Mouse (Mus musculus) effector memory CD4-positive, alpha-beta T cell, adult 7 months (primary cell): Measurements from ENCODE around the gene Srp14. TPM values are rescaled to one million over a fixed set of nuclear protein-coding genes. Genes with fewer than 3 reads are reported as not detected.

Source experiments
- polyA plus RNA-seq: library from polyadenylated mRNA; unstranded; fragments of 100-300 nt; shearing (Covaris generic); gene quantifications from one replicate; pipeline ENCODE4 v1.2.1, GENCODE M21; 2017

Gene Srp14
- polyA plus RNA-seq = 208 TPM

GRCm38 (mm10) chr2:118479550-118479909 is at the start of gene Srp14:
Gene Srp14 (minus strand): TSS chr2:118479711.

Other genes with a start within 250 kb of the Srp14 start
- gene Fsip1, start 222.7 kb downstream of the Srp14 start, polyA plus RNA-seq = not detected
- gene Gpr176, start 106.3 kb downstream of the Srp14 start, polyA plus RNA-seq = 0.16 TPM
- gene Eif2ak4, start 91.1 kb downstream of the Srp14 start, polyA plus RNA-seq = 11.5 TPM
- gene Bmf, start 70.0 kb upstream of the Srp14 start, polyA plus RNA-seq = 2.8 TPM
- gene Bub1b, start 118.5 kb upstream of the Srp14 start, polyA plus RNA-seq = 2.7 TPM
- 7.0 TPM for gene Pak6, start 183.6 kb upstream of the Srp14 start, polyA plus RNA-seq
- gene Ankrd63, start 224.3 kb upstream of the Srp14 start, polyA plus RNA-seq = not detected
- gene Plcb2, start 248.7 kb upstream of the Srp14 start, polyA plus RNA-seq = 11.2 TPM